Mouse (Mus musculus) liver, adult (tissue): ENCODE results near the gene Arid4b.

ENCODE experiments used
- GATA4 ChIP-seq: IDR thresholded peaks from 2 replicates; pipeline ENCODE4 v1.6.1; 2014; ENCODE audit warnings: mild to moderate bottlenecking, low read length; ENCODE audit not compliant: insufficient replicate concordance

Arid4b gene

DNA sequence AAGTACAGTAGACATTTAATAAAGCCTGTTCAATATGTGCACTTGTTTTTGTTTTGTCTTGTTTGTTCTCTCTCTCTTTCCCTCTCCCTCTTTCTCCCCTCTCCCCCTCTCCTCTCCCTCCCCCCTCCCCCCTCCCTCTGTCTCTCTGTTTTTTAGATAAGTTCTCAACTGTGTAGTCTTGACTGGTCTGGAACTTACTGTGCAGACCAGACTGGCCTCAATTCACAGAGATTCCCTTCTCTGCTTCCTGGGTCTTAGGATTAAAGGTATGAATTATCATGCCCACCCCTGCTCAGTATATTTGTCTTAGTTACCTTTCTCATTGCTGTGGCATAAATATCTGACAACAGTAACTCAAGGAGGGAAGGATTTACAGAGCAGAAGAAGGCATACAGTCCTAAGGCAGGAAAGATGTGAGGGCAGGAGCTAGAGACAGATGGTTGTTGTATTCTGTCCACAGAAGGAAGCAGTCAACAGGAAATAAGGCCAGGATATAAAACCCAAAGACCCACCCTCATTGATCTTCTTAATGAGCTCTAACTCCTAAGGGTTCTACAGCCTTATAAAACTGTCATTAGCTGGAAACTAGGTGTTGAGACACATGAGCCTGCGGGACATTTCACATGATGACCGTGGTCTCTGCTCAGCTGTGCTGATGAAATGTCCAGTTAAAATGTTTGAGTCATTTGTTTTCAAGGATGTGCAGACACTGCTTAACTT, 47.3 kb downstream of the Arid4b start:
- TF ChIP-seq GATA4: no peak

GRCm38 (mm10) chr13:14111146-14111545, 48.1 kb downstream of the Arid4b start:
- TF ChIP-seq GATA4: no peak

- no peak for TF ChIP-seq GATA4
These were observed 50.9 kb downstream of the Arid4b start for GRCm38 (mm10) chr13:14113746-14114528.

- TF ChIP-seq GATA4: no peak
These were observed 52.8 kb downstream of the Arid4b start for GRCm38 (mm10) chr13:14115805-14116204.

DNA sequence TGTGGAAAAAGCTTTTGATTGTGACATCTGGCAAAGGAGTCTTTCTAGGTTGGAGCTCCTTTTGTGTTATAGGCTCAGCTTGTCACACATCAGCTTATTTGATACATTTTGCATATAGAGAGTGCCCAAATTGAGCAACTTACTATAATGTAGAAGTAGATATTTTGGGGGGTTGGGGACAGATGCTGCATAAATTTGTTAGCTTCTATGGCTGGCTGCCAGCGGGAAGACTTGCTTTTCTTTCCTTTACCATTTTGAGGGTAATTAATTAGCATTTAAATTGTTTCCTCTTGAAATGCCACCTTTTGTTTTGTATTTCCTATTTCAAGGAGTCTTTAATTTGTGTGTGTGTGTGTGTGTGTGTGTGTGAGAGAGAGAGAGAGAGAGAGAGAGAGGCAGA, 68.6 kb downstream of the Arid4b start:
- no peak for TF ChIP-seq GATA4

- TF ChIP-seq GATA4: no peak
These were observed 79.4 kb downstream of the Arid4b start for GRCm38 (mm10) chr13:14142294-14142966.

DNA sequence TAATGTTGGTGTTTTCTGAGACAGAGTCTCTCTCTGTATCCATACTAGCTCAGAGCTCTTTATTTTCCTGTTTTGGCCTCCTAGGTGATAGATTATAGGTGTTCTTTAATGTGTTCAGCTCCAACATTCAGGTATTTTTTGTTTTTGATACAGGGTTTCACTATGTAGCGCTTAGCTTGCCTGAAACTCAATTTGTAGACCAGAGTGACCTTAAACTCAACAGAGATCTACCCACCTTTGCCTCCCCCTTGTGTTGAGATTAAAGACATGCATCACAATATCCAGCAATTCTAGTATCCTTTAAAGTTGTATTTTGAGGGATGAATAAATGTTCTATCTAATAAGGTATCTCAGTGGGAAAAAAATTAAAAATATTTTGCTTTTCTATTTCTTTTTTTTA, 115.0 kb downstream of the Arid4b start:
- no peak for TF ChIP-seq GATA4

DNA sequence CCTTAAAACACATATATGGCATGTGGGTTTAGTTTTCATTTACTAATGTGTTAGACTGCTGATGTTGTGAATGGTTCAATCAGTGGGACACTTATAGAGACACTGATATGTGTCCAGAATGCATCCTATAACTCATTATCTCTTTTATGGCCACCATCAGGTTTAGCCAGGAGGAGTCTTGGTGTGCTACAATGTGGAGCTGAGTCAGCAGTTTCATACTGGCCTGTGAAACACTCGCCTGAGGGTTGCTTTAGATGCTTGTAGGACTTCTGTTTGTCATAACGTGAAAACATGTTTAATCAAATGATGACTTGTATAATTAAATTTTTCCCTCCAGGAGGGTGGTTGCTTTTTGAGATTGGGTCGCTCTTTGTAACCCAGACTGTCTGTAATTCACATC, 116.6 kb downstream of the Arid4b start:
- TF ChIP-seq GATA4: no peak

DNA sequence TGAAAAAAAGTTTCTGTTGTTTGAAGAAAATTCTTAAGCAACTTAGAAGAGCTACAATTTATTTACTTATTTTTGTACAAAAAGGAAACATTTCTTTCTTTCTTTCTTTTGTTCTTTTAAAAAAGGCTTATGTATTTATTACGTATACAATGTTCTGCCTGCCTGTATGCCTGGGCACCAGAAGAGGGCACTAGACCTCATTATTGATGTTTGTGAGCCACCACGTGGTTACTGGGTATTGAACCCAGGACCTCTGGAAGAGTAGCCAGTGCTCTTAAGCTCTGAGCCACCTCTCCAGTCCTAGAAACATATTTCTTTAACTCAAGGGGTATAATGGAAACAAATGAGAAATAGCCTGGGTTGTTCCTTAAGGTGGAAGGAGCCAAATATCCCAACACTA, 182.9 kb downstream of the Arid4b start:
- TF ChIP-seq GATA4: no peak
